Mouse (Mus musculus) stomach, embryonic 14.5 days (tissue): ENCODE results near the gene Kctd7. TPM values are rescaled to one million over a fixed set of nuclear protein-coding genes. Genes with fewer than 3 reads are reported as not detected.

Experiments
- ATAC-seq: fragments of 200-750 bp; cut with Nextera tagmentation; 2 replicates; pipeline ENCODE4 v1.8.0; 2017; ENCODE audit warnings: low read depth, moderate TSS enrichment; ENCODE audit not compliant: insufficient number of reproducible peaks, insufficient read depth, low FRiP score
- H3K27ac ChIP-seq: fragments of 300-500 bp; sonication (generic); 2 replicates; pipeline ENCODE4 v1.5.1; 2014; ENCODE audit warnings: mild to moderate bottlenecking, low read length, moderate library complexity, mixed read lengths
- H3K27me3 ChIP-seq: fragments of 300-500 bp; sonication (generic); 2 replicates; pipeline ENCODE4 v1.6.1; 2014; ENCODE audit warnings: low read length, control low read depth, mixed read lengths; ENCODE audit not compliant: control insufficient read depth, insufficient read depth
- H3K36me3 ChIP-seq: fragments of 300-500 bp; sonication (generic); 2 replicates; pipeline ENCODE4 v1.6.1; 2014; ENCODE audit warnings: mild to moderate bottlenecking, control low read depth, low read length, moderate library complexity, mixed read lengths; ENCODE audit not compliant: control insufficient read depth, insufficient read depth
- H3K4me1 ChIP-seq: fragments of 300-500 bp; sonication (generic); 2 replicates; pipeline ENCODE4 v1.6.1; 2014; ENCODE audit warnings: low read length, control low read depth, mixed read lengths; ENCODE audit not compliant: control insufficient read depth, insufficient read depth
- H3K4me2 ChIP-seq: fragments of 300-500 bp; sonication (generic); replicated peaks from 2 replicates; pipeline ENCODE4 v1.6.1; 2014; ENCODE audit warnings: low read depth, low read length, control low read depth
- H3K4me3 ChIP-seq: fragments of 300-500 bp; sonication (generic); 2 replicates; pipeline ENCODE4 v1.5.1; 2014; ENCODE audit warnings: low read depth, low read length, control low read depth
- H3K9ac ChIP-seq: fragments of 300-500 bp; sonication (generic); replicated peaks from 2 replicates; pipeline ENCODE4 v1.6.1; 2014; ENCODE audit warnings: low read depth, mild to moderate bottlenecking, control low read depth, low read length, moderate library complexity, mixed read lengths
- H3K9me3 ChIP-seq: fragments of 300-500 bp; sonication (generic); 2 replicates; pipeline ENCODE4 v1.6.1; 2016; ENCODE audit warnings: low read depth, low read length, control low read depth; ENCODE audit not compliant: control insufficient read depth
- WGBS: fragments of 180-500 bp; shearing (Covaris S2); extraction: QIAGEN DNeasy Blood & Tissue Kit; methylation state at CpG from one replicate; pipeline ENCODE4 v1.1.7; 2014; 5-methylcytosine and 5-hydroxymethylcytosine counted together
- polyA plus RNA-seq: library from polyadenylated mRNA; unstranded; fragments of >200 nt; fragmentation: Nextera tagmentation; extraction: Ambion mirVana; gene quantifications from 2 replicates; pipeline ENCODE4 v1.2.1, GENCODE M21; 2014

Kctd7 gene
- 5.0 and 5.1 TPM in 2 replicates for polyA plus RNA-seq

DNA sequence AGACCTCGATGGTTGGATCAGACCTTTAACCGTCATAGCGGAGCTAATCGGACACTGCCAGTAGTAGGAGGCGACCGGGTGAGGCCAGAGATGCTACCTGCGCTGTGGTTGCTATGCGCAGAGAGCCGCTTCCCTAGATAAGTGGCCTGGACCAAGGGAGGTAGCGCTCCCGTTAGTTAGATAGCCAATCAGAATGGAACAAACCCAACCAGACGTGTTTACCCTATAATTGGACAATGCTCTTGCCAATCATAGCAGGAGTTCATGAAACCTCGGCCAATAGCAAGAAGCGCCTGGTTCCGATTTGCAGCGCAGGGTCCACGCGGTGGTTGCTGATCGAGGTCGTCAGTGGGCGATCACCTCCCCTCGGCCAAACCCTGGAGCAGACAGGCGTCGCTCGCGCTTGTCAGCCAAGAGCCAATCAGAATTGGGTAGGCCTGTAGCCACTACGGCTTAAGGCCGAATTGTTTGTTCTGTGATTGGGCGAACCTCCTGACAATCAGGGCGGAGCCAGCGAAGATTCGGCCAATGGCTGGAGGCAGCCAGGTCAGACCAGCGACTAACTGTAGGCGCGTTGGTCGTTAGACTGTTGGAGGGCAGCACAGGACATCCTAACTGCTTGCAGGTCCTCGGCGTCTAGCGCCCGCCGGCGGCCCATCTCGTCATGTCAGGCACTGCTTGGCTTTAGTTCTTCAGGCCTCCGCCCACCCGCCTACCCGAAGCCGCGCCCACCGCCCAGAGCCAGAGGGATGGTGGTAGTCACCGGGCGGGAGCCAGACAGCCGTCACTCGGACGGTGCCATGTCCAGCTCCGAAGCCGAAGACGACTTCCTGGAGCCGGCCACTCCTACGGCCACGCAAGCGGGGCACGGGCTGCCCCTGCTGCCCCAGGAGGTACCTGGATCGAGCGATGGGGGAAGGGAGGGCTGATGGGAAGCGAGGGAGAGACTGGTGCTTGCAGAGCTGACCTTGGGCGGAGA lies at the start of gene Kctd7:
Gene Kctd7 (plus strand): TSS at position 528 of the 979 bp plus-strand sequence.
- H3K9me3 ChIP-seq, result no peaks in the 10 kb centered on the region
- peak within 1 kb of the TSS; percentile 57 for H3K9ac ChIP-seq
- WGBS, result 1% methylated on average over 66 of the region's 66 CpGs
- H3K4me1 ChIP-seq, result no peaks in the 10 kb centered on the region; the same call in 1 of the 2 replicates
- peak within 1 kb of the TSS; percentile 64 for H3K27ac ChIP-seq
- H3K4me2 ChIP-seq, result peak within 1 kb of the TSS; percentile 88
- H3K27me3 ChIP-seq, result no peaks in the 10 kb centered on the region
- H3K36me3 ChIP-seq, result no peaks in the 10 kb centered on the region
- ATAC-seq, result peak; percentile 96
- peak within 1 kb of the TSS; percentile 61 for H3K4me3 ChIP-seq

DNA sequence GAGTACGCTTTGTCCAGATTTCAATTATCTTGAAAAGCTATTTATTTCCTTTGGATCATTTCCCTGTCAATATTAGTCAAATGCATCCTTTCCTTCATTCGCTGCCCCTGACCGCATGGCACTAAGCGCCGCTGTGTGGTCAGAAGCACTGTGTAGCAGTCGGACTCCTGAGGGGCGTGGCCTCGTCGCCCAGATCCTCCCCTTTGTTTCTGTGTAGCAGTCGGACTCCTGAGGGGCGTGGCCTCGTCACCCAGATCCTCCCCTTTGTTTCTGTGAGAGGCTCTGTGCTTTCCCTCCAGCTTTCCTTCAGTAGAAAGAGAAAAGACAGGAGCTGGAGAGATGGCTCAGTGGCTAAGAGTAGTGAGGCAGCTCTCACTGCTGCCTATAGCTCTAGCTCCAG lies 47.9 kb upstream of the Kctd7 start:
- Histone ChIP-seq H3K9ac (no peak overlapping the region), H3K4me2 (no peak overlapping the region), H3K4me3 (no peak overlapping the region), H3K4me1 (no peaks in the 10 kb centered on the region), H3K9me3 (no peaks in the 10 kb centered on the region), H3K36me3 (0 out of 2 replicates have a peak, but pooled peaks cover 3% of the 10 kb centered on the region), H3K27ac (no peak overlapping the region), H3K27me3 (no peaks in the 10 kb centered on the region)
- ATAC-seq, result peak; percentile 79; the same call in 1 of the 2 replicates
- 62% methylated on average over 12 of the region's 12 CpGs for WGBS

DNA sequence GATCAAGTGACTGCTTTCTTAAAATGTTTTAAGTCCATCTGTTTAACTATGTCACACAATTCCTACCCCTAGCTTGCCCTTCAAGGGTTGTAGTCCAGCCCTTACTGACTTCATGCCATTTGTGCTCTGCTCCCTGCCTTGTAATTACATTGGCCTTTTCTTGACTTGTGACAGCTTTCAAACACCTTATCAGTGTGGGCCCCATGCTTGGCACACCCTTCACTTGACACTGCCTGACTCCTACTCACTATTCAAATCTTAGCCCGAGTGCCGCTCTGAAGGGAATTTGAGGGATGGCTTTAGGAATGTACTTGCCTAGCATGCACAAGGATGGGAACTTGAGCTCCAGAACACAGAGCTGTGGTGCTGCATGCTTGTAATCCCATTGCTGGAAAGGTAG lies 46.8 kb upstream of the Kctd7 start:
- no peaks in the 10 kb centered on the region for H3K9me3 ChIP-seq
- H3K4me3 ChIP-seq, result no peak overlapping the region
- WGBS, result 64% methylated on average over 2 of the region's 2 CpGs
- no peak overlapping the region for H3K27ac ChIP-seq
- no peak overlapping the region for H3K9ac ChIP-seq
- peaks cover 6% of the 10 kb centered on the region; the same call in 1 of the 2 replicates for H3K36me3 ChIP-seq
- no peaks in the 10 kb centered on the region for H3K27me3 ChIP-seq
- no peak overlapping the region for H3K4me2 ChIP-seq
- ATAC-seq, result no peak
- no peaks in the 10 kb centered on the region for H3K4me1 ChIP-seq

DNA sequence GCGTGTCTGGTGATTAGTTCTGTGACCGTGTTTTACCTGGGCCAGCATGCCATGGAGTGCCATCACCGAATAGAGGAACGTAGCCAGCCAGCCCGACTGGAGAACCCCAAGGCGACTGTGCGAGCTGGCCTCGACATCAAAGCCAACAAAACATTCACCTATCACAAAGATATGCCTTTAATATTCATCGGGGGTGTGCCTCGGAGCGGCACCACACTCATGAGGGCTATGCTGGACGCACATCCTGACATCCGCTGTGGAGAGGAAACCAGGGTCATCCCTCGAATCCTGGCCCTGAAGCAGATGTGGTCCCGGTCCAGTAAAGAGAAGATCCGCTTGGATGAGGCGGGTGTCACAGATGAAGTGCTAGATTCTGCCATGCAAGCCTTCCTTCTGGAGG lies 42.9 kb upstream of the Kctd7 start:
- ATAC-seq, result no peak
- H3K9me3 ChIP-seq, result no peaks in the 10 kb centered on the region
- peaks cover 13% of the 10 kb centered on the region; the same call in 1 of the 2 replicates for H3K36me3 ChIP-seq
- no peak overlapping the region for H3K4me2 ChIP-seq
- no peak overlapping the region for H3K4me3 ChIP-seq
- 96% methylated on average over 17 of the region's 17 CpGs for WGBS
- H3K4me1 ChIP-seq, result no peaks in the 10 kb centered on the region
- H3K27me3 ChIP-seq, result no peaks in the 10 kb centered on the region
- H3K27ac ChIP-seq, result no peak overlapping the region
- no peak overlapping the region for H3K9ac ChIP-seq

DNA sequence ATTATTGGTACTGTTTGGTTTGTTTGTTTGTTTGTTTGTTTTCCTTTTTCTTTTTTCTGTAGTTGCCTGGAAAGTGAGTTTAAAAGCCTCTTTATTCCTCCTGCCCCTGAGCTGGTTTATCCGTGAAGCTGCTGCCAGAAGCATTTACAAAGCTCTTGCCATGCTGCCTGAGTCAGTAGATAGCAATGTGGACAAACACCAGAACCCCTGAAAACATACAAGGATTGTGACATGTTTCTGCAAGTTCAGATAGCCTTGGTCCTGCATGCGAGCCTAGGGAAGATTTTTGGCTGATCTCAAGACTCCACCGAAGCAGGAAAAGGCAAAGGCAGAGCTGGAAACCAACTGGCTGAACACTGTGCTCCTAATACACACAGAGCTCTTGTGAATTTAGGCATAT lies 35.3 kb upstream of the Kctd7 start:
- WGBS, result 79% methylated on average over 3 of the region's 3 CpGs
- Histone ChIP-seq H3K4me2 (no peak overlapping the region), H3K36me3 (peaks cover 3% of the 10 kb centered on the region; the same call in 1 of the 2 replicates), H3K4me3 (no peak overlapping the region), H3K27me3 (no peaks in the 10 kb centered on the region), H3K27ac (no peak overlapping the region), H3K9ac (no peak overlapping the region), H3K9me3 (no peaks in the 10 kb centered on the region), H3K4me1 (no peaks in the 10 kb centered on the region)
- no peak for ATAC-seq

DNA sequence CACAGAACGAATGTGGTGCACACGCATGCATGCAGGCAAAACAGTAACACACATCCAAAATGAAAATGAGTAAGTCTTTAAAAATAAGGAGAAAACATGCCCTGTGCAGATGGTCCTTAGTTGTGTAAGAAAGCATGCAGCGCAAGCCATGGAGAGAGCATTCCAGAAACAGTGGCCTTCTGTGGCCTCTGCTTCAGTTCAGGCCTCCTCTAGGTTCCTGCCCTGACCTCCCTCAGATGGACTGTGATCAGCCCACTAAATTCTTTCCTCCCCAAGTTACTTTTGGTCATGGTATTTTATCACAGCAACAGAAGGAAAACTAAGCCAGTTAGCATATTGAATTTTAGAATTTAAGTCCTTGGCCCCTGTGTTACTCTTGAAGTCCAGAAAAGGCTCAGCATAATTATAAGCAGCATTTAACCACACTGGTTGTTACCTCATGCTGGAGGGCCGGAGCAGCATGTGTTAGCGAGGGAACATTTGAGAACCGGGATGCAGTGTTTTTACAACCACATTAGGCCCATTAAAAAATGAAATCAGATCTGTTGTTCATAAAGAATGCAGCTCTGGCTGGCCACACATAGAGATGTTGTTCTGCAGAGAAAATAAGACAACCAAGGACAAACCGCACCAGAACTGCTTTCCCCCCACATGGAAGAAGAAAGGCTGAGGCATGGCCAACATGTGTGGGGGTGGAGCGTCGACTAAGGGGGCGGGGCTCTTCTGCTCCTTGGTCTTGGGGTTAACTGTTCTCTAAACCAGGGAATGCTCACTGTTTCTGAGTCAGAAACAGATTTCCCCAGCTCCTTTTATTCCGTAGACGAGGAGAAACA lies 33.8 kb upstream of the Kctd7 start:
- no peaks in the 10 kb centered on the region for H3K4me1 ChIP-seq
- H3K4me2 ChIP-seq, result no peak overlapping the region
- ATAC-seq, result no peak
- H3K27ac ChIP-seq, result no peak overlapping the region
- no peak overlapping the region for H3K4me3 ChIP-seq
- 82% methylated on average over 12 of the region's 12 CpGs for WGBS
- H3K9ac ChIP-seq, result no peak overlapping the region
- peaks cover 3% of the 10 kb centered on the region; the same call in 1 of the 2 replicates for H3K36me3 ChIP-seq
- no peaks in the 10 kb centered on the region for H3K27me3 ChIP-seq
- H3K9me3 ChIP-seq, result no peaks in the 10 kb centered on the region

DNA sequence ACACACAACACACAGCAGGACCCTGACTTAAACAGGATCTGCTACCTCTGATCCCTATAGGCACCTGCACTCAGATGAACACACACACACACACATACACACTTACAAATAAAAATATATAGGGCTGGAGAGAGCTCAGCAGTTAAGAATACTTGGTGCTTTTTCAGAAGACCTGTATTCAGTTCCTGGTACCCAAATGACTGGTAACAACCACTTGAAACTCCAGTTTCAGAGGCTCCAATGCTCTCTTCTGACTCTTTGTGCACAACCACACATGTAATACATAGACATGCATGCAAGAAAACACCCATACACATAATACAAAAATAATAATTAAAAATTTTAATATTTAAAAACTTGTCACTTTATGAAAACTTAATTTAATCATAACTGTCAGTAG lies 32.0 kb upstream of the Kctd7 start:
- Histone ChIP-seq H3K4me1 (0 out of 2 replicates have a peak, but pooled peaks cover 4% of the 10 kb centered on the region), H3K27me3 (no peaks in the 10 kb centered on the region), H3K4me3 (no peak overlapping the region), H3K36me3 (no peaks in the 10 kb centered on the region; the same call in 1 of the 2 replicates), H3K9me3 (no peaks in the 10 kb centered on the region), H3K27ac (no peak overlapping the region), H3K9ac (no peak overlapping the region), H3K4me2 (no peak overlapping the region)
- ATAC-seq, result no peak

DNA sequence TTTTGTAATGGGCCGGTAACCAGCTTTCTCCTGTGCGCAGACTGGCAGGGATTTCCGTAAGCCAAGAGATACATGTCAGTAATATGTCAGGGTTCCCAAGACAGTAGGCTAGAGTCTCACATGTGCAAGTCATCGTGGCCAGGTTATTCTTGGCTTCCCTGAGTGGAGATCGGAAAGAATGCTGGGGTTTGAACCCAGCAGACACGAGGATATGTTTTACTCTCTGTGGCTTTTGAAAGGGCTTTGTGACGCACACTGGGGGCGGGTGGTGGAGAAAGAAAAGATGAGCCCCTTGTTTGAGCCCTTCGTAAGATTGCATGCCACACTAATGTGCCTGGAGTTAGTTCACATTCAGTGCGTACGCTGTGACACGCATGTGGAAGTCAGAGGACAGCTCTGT lies 28.5 kb upstream of the Kctd7 start:
- Histone ChIP-seq H3K27me3 (no peaks in the 10 kb centered on the region), H3K9me3 (no peaks in the 10 kb centered on the region), H3K9ac (no peak overlapping the region), H3K4me2 (no peak overlapping the region), H3K4me1 (peaks cover 4% of the 10 kb centered on the region; the same call in 1 of the 2 replicates), H3K27ac (no peak overlapping the region), H3K36me3 (no peaks in the 10 kb centered on the region), H3K4me3 (no peak overlapping the region)
- 90% methylated on average over 12 of the region's 12 CpGs for WGBS
- no peak for ATAC-seq
